Mouse (Mus musculus): ENCODE data around the gene Vsx2. TPM values are rescaled to one million over a fixed set of nuclear protein-coding genes. Genes with fewer than 3 reads are reported as not detected.

Vsx2 gene
- total RNA-seq, 2 experiments from 2014 or later = not detected

GRCm38 (mm10) chr12:84625116-84625515, 55.6 kb downstream of the Vsx2 start:
- no peak for ATAC-seq (replicated peaks; ENCODE audit: low FRiP score, poor library complexity, severe bottlenecking)

DNA sequence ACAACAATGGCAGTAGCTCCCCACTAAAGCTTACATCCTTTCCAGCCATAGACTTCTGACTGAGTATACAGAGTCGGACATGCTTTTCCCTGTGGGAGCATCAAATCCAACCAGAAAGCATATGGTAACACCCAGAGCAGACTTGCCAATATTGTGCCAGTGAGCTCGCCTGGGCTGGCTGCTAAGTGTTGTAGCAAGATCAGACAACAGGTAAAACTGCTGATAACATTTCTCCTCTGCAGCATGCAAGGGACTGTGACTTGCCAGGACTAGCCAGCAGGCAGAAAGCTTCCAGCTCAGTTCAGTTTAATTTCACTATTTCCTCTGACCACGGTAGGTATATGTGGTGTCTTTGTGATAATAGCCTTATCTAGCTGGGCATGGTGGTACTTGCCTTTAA, 62.3 kb downstream of the Vsx2 start:
- ATAC-seq (replicated peaks; ENCODE audit: low FRiP score, poor library complexity, severe bottlenecking) = no peak

DNA sequence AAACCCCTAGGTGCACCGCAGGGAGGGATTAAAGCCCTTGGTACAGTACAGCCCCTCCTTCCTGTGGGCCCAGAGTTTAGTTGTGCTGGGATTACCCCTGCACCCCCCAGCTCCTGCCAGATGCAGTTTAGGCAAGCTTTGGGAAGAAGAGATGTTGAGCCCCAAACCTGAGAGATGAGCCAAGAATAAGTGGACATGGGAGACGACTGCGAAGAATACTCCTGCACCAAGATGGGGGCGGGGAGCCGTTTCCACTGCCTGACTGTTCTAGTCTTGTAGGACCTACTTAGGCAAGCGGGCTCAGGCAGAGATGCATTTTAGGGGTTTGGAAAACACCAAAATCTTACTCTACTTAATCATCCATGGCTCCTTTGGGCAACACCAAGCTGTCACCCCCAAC, 70.7 kb downstream of the Vsx2 start:
- ATAC-seq (replicated peaks; ENCODE audit: low FRiP score, poor library complexity, severe bottlenecking) = no peak

DNA sequence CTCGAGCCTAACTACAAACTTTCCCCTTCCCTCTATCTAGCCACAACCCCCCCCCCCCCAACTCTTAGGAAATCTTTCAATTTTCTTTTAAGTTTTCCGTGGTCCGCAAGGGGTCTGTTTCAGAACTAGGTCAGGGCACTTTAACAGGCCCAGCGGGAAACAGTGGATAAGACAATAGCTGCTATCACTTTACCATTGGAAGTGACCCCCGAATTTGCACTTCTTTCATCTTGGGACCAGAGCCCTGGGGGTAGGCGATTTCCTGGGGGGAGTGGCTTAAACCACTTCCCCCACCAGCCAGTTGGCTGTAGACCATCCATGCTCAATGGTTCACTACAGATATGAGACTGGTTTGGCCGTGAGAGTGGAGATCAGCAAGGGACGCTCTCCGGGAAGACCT, 71.1 kb downstream of the Vsx2 start, which contains the start of gene Vrtn:
Vrtn (plus strand) TSS at position 366 of the 400 bp plus-strand sequence.
- no peak for ATAC-seq (replicated peaks; ENCODE audit: low FRiP score, poor library complexity, severe bottlenecking)

Other genes with a start within 250 kb of the Vsx2 start
- 2.7 TPM in 1 of 2 replicates, not detected in the other for gene Coq6, start 208.1 kb upstream of the Vsx2 start, total RNA-seq (2015; ENCODE audit: low replicate concordance)
- gene Coq6, start 208.1 kb upstream of the Vsx2 start, total RNA-seq (2017; ENCODE audit: low replicate concordance) = 0.70 TPM in 1 of 2 replicates, not detected in the other
- gene Fam161b, start 207.9 kb upstream of the Vsx2 start, total RNA-seq (2015; ENCODE audit: low replicate concordance) = not detected in 2 replicates
- gene Fam161b, start 207.9 kb upstream of the Vsx2 start, total RNA-seq (2017; ENCODE audit: low replicate concordance) = 0.14 and 0.43 TPM in 2 replicates
- 5.0 and 5.2 TPM in 2 replicates for gene Entpd5, start 160.7 kb upstream of the Vsx2 start, total RNA-seq (2015; ENCODE audit: low replicate concordance)
- 4.9 and 6.3 TPM in 2 replicates for gene Entpd5, start 160.7 kb upstream of the Vsx2 start, total RNA-seq (2017; ENCODE audit: low replicate concordance)
- not detected in 2 replicates for gene Bbof1, start 160.7 kb upstream of the Vsx2 start, total RNA-seq (2015; ENCODE audit: low replicate concordance)
- gene Bbof1, start 160.7 kb upstream of the Vsx2 start, total RNA-seq (2017; ENCODE audit: low replicate concordance) = 0.26 and 0.84 TPM in 2 replicates
- gene Rnf113a2, start 152.6 kb upstream of the Vsx2 start, total RNA-seq (2015; ENCODE audit: low replicate concordance) = 8.5 and 17.3 TPM in 2 replicates
- gene Rnf113a2, start 152.6 kb upstream of the Vsx2 start, total RNA-seq (2017; ENCODE audit: low replicate concordance) = 7.1 and 17.7 TPM in 2 replicates
- 3.3 and 13.8 TPM in 2 replicates for gene Aldh6a1, start 118.8 kb upstream of the Vsx2 start, total RNA-seq (2015; ENCODE audit: low replicate concordance)
- 2.5 and 4.4 TPM in 2 replicates for gene Aldh6a1, start 118.8 kb upstream of the Vsx2 start, total RNA-seq (2017; ENCODE audit: low replicate concordance)
- 29.0 and 38.0 TPM in 2 replicates for gene Lin52, start 118.3 kb upstream of the Vsx2 start, total RNA-seq (2015; ENCODE audit: low replicate concordance)
- 11.7 and 16.3 TPM in 2 replicates for gene Lin52, start 118.3 kb upstream of the Vsx2 start, total RNA-seq (2017; ENCODE audit: low replicate concordance)
- 0.38 and 2.3 TPM in 2 replicates for gene Abcd4, start 47.7 kb downstream of the Vsx2 start, total RNA-seq (2015; ENCODE audit: low replicate concordance)
- gene Abcd4, start 47.7 kb downstream of the Vsx2 start, total RNA-seq (2017; ENCODE audit: low replicate concordance) = 0.77 and 2.0 TPM in 2 replicates
- gene Vrtn, start 71.3 kb downstream of the Vsx2 start, total RNA-seq (2015; ENCODE audit: low replicate concordance) = not detected in 2 replicates
- not detected in 2 replicates for gene Vrtn, start 71.3 kb downstream of the Vsx2 start, total RNA-seq (2017; ENCODE audit: low replicate concordance)
- 1.3 TPM in 1 of 2 replicates, not detected in the other for gene Syndig1l, start 129.1 kb downstream of the Vsx2 start, total RNA-seq (2015; ENCODE audit: low replicate concordance)
- not detected in 2 replicates for gene Syndig1l, start 129.1 kb downstream of the Vsx2 start, total RNA-seq (2017; ENCODE audit: low replicate concordance)
- gene Npc2, start 203.4 kb downstream of the Vsx2 start, total RNA-seq (2015; ENCODE audit: low replicate concordance) = 37.2 and 37.7 TPM in 2 replicates
- 26.9 and 30.6 TPM in 2 replicates for gene Npc2, start 203.4 kb downstream of the Vsx2 start, total RNA-seq (2017; ENCODE audit: low replicate concordance)
- gene Isca2, start 203.5 kb downstream of the Vsx2 start, total RNA-seq (2015; ENCODE audit: low replicate concordance) = 94.7 and 120 TPM in 2 replicates
- 35.5 and 49.8 TPM in 2 replicates for gene Isca2, start 203.5 kb downstream of the Vsx2 start, total RNA-seq (2017; ENCODE audit: low replicate concordance)